Mouse (Mus musculus) liver, embryonic 11.5 days (tissue): ENCODE data around the gene Sesn1. TPM values are rescaled to one million over a fixed set of nuclear protein-coding genes. Genes with fewer than 3 reads are reported as not detected.

Source experiments
- ATAC-seq: fragments of 200-750 bp; cut with Nextera tagmentation; replicated peaks from 2 replicates; pipeline ENCODE4 v1.8.0; 2017; ENCODE audit warnings: moderate number of reproducible peaks, mild to moderate bottlenecking, moderate TSS enrichment, moderate library complexity; ENCODE audit not compliant: low FRiP score
- DNase-seq: peaks from one replicate; pipeline ENCODE4 v3.0.0-alpha.2; 2017; ENCODE audit warnings: low spot score
- H3K27ac ChIP-seq: fragments of 300-500 bp; sonication (generic); 2 replicates; pipeline ENCODE4 v1.5.1; 2014; ENCODE audit warnings: mild to moderate bottlenecking, low read depth, low read length, control low read depth
- H3K27me3 ChIP-seq: fragments of 300-500 bp; sonication (generic); replicated peaks from 2 replicates; pipeline ENCODE4 v1.6.1; 2014; ENCODE audit warnings: low read length, mixed read lengths; ENCODE audit not compliant: control insufficient read depth, insufficient read depth
- H3K36me3 ChIP-seq: fragments of 300-500 bp; sonication (generic); 2 replicates; pipeline ENCODE4 v1.6.1; 2014; ENCODE audit warnings: mild to moderate bottlenecking, low read length, moderate library complexity, mixed read lengths; ENCODE audit not compliant: control insufficient read depth, insufficient read depth
- H3K4me1 ChIP-seq: fragments of 300-500 bp; sonication (generic); replicated peaks from 2 replicates; pipeline ENCODE4 v1.6.1; 2014; ENCODE audit warnings: low read length, mixed read lengths; ENCODE audit not compliant: control insufficient read depth, insufficient read depth
- H3K4me2 ChIP-seq: fragments of 300-500 bp; sonication (generic); 2 replicates; pipeline ENCODE4 v1.6.1; 2014; ENCODE audit warnings: mild to moderate bottlenecking, control low read depth, moderate library complexity
- H3K4me3 ChIP-seq: fragments of 300-500 bp; sonication (generic); 2 replicates; pipeline ENCODE4 v1.5.1; 2014; ENCODE audit warnings: low read depth, low read length, control low read depth
- H3K9ac ChIP-seq: fragments of 300-500 bp; sonication (generic); 2 replicates; pipeline ENCODE4 v1.6.1; 2014; ENCODE audit warnings: low read depth, low read length, control low read depth
- H3K9me3 ChIP-seq: fragments of 300-500 bp; sonication (generic); 2 replicates; pipeline ENCODE4 v1.6.1; 2016; ENCODE audit warnings: low read length, inconsistent platforms, mixed read lengths; ENCODE audit not compliant: control insufficient read depth
- WGBS: fragments of 180-500 bp; shearing (Covaris S2); extraction: QIAGEN DNeasy Blood & Tissue Kit; methylation state at CpG from one replicate; pipeline ENCODE4 v1.1.7; 2014; 5-methylcytosine and 5-hydroxymethylcytosine counted together
- polyA plus RNA-seq: library from polyadenylated mRNA; unstranded; fragments of >200 nt; fragmentation: Nextera tagmentation; extraction: Ambion mirVana; gene quantifications from 2 replicates; pipeline ENCODE4 v1.2.1, GENCODE M21; 2014

The Sesn1 gene
- polyA plus RNA-seq, 1 experiment from 2014 or later = 22.8 TPM

- Histone ChIP-seq H3K9me3 (0 out of 2 replicates have a peak, but pooled peaks cover 2% of the 10 kb centered on the region), H3K27ac (no peak overlapping the region), H3K9ac (no peak overlapping the region), H3K4me1 (no peaks in the 10 kb centered on the region), H3K36me3 (peaks cover 18% of the 10 kb centered on the region; the same call in 1 of the 2 replicates), H3K27me3 (no peaks in the 10 kb centered on the region), H3K4me2 (no peak overlapping the region), H3K4me3 (no peak overlapping the region)
- 88% methylated on average over 8 of the region's 8 CpGs for WGBS
- ATAC-seq (no peak), DNase-seq (no peak)
These were observed 91.7 kb downstream of the Sesn1 start for GRCm38 (mm10) chr10:41901456-41901855.

- no peaks in the 10 kb centered on the region for H3K4me1 ChIP-seq
- DNase-seq (no peak), ATAC-seq (no peak)
- H3K9me3 ChIP-seq = 0 out of 2 replicates have a peak, but pooled peaks cover 2% of the 10 kb centered on the region
- peaks cover 18% of the 10 kb centered on the region; the same call in 1 of the 2 replicates for H3K36me3 ChIP-seq
- no peak overlapping the region for H3K27ac ChIP-seq
- H3K27me3 ChIP-seq = no peaks in the 10 kb centered on the region
- H3K4me2 ChIP-seq = no peak overlapping the region
- H3K4me3 ChIP-seq = no peak overlapping the region
- WGBS = 92% methylated on average over 6 of the region's 6 CpGs
- H3K9ac ChIP-seq = no peak overlapping the region
These were observed 92.1 kb downstream of the Sesn1 start for GRCm38 (mm10) chr10:41901864-41902263.

- DNase-seq (no peak), ATAC-seq (no peak)
- peaks cover 10% of the 10 kb centered on the region for H3K4me1 ChIP-seq
- H3K36me3 ChIP-seq = peaks cover 12% of the 10 kb centered on the region; the same call in 1 of the 2 replicates
- no peak overlapping the region for H3K27ac ChIP-seq
- WGBS = 93% methylated on average over 11 of the region's 11 CpGs
- H3K4me2 ChIP-seq = no peak overlapping the region
- no peaks in the 10 kb centered on the region for H3K9me3 ChIP-seq
- H3K4me3 ChIP-seq = no peak overlapping the region
- H3K27me3 ChIP-seq = no peaks in the 10 kb centered on the region
- no peak overlapping the region for H3K9ac ChIP-seq
These were observed 97.7 kb downstream of the Sesn1 start for GRCm38 (mm10) chr10:41907473-41907872.

- Histone ChIP-seq H3K4me1 (peaks cover 14% of the 10 kb centered on the region), H3K9me3 (no peaks in the 10 kb centered on the region), H3K4me3 (no peak overlapping the region), H3K27me3 (no peaks in the 10 kb centered on the region), H3K4me2 (no peak overlapping the region), H3K9ac (no peak overlapping the region), H3K36me3 (peaks cover 9% of the 10 kb centered on the region; the same call in 1 of the 2 replicates), H3K27ac (no peak overlapping the region)
- 93% methylated on average over 4 of the region's 4 CpGs for WGBS
- DNase-seq = no peak
- no peak for ATAC-seq
These were observed 98.2 kb downstream of the Sesn1 start for GRCm38 (mm10) chr10:41907950-41908349.

GRCm38 (mm10) chr10:41908899-41909298 lies 99.2 kb downstream of the Sesn1 start:
- no peak overlapping the region; the same call in 1 of the 2 replicates for H3K27ac ChIP-seq
- H3K4me1 ChIP-seq = peaks cover 18% of the 10 kb centered on the region
- H3K36me3 ChIP-seq = peaks cover 9% of the 10 kb centered on the region; the same call in 1 of the 2 replicates
- H3K4me2 ChIP-seq = no peak overlapping the region
- H3K27me3 ChIP-seq = no peaks in the 10 kb centered on the region
- no peak overlapping the region for H3K9ac ChIP-seq
- no peak for ATAC-seq
- DNase-seq = no peak
- H3K9me3 ChIP-seq = no peaks in the 10 kb centered on the region
- H3K4me3 ChIP-seq = no peak overlapping the region
- 81% methylated on average over 6 of the region's 6 CpGs for WGBS

GRCm38 (mm10) chr10:41912290-41912994 lies 102.7 kb downstream of the Sesn1 start:
- Histone ChIP-seq H3K4me3 (no peak overlapping the region), H3K9me3 (no peaks in the 10 kb centered on the region), H3K36me3 (peaks cover 2% of the 10 kb centered on the region; the same call in 1 of the 2 replicates), H3K27me3 (no peaks in the 10 kb centered on the region), H3K4me2 (peak overlapping the region; percentile 37), H3K4me1 (peaks cover 18% of the 10 kb centered on the region), H3K9ac (0 out of 2 replicates have a peak overlapping the region, but pooled peaks have one; percentile 1), H3K27ac (peak overlapping the region; percentile 60; the same call in 1 of the 2 replicates)
- DNase-seq = no peak
- 56% methylated on average over 8 of the region's 8 CpGs for WGBS
- ATAC-seq = peak; percentile 96

GRCm38 (mm10) chr10:41926726-41927125 lies 117.0 kb downstream of the Sesn1 start:
- Histone ChIP-seq H3K36me3 (no peaks in the 10 kb centered on the region), H3K9ac (no peak overlapping the region), H3K4me2 (no peak overlapping the region), H3K27ac (no peak overlapping the region), H3K4me1 (no peaks in the 10 kb centered on the region), H3K4me3 (no peak overlapping the region), H3K27me3 (no peaks in the 10 kb centered on the region), H3K9me3 (no peaks in the 10 kb centered on the region)
- DNase-seq (no peak), ATAC-seq (no peak)
- WGBS = 85% methylated on average over 14 of the region's 14 CpGs

GRCm38 (mm10) chr10:41930966-41931365 lies 121.2 kb downstream of the Sesn1 start:
- Histone ChIP-seq H3K4me3 (no peak overlapping the region), H3K9ac (no peak overlapping the region), H3K4me2 (no peak overlapping the region), H3K4me1 (peaks cover 8% of the 10 kb centered on the region), H3K27ac (no peak overlapping the region), H3K36me3 (no peaks in the 10 kb centered on the region), H3K9me3 (no peaks in the 10 kb centered on the region), H3K27me3 (no peaks in the 10 kb centered on the region)
- DNase-seq (no peak), ATAC-seq (no peak)
- WGBS = 78% methylated on average over 4 of the region's 4 CpGs

- Histone ChIP-seq H3K27me3 (no peaks in the 10 kb centered on the region), H3K9me3 (no peaks in the 10 kb centered on the region), H3K4me2 (no peak overlapping the region), H3K27ac (no peak overlapping the region), H3K9ac (no peak overlapping the region), H3K36me3 (no peaks in the 10 kb centered on the region), H3K4me1 (peaks cover 9% of the 10 kb centered on the region), H3K4me3 (no peak overlapping the region)
- WGBS = 90% methylated on average over 12 of the region's 12 CpGs
- DNase-seq (no peak), ATAC-seq (no peak)
These were observed 122.2 kb downstream of the Sesn1 start for GRCm38 (mm10) chr10:41931962-41932361.
